Mouse (Mus musculus): ENCODE results near the gene Zfp13. TPM values are rescaled to one million over a fixed set of nuclear protein-coding genes. Genes with fewer than 3 reads are reported as not detected.

The Zfp13 gene
- total and polyA plus RNA-seq, 3 experiments, result 0.08 to 0.38 TPM; not detected in 1

DNA sequence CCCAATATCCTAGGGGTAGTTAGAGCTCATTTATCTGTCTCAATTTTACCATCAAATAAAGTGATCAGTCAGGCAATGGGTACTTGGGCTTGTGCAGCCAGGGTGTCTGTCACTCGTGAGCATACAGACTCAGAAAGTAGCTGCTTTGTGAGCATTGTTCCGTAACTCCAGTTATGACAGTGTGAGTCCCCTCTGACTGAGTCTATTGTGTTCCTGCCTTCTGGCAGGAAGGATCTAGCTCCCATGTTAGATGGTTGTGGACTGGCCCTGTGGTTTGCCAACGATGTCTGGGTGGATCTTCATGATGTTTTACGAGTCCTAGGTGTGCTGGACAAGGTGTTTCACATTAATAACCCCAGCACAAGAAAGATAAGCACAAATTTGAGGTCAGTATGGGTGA is 56.5 kb downstream of the Zfp13 start:
- DNase-seq (ENCODE audit: low read depth, low spot score), result no peak
- Histone ChIP-seq H3K36me3 (ENCODE audit: control insufficient read depth in 1 of 2, insufficient read depth in 2 of 2, low read length in 2 of 2) (peaks cover 0 to 22% of the 10 kb centered on the region in 2 experiments; a peak in 2 of 4 replicates), H3K9me3 (replicated peaks; ENCODE audit: insufficient read depth, low read length) (no peaks in the 10 kb centered on the region), H3K4me3 (ENCODE audit: control insufficient read depth in 1 of 2, insufficient read depth in 1 of 2, low read depth in 2 of 2, low read length in 2 of 2) (no peak overlapping the region), H3K4me1 (ENCODE audit: control insufficient read depth in 1 of 2, insufficient read depth in 2 of 2, low read length in 2 of 2) (peaks cover 0 to 29% of the 10 kb centered on the region in 2 experiments; a peak in 2 of 4 replicates), H3K27ac (ENCODE audit: control insufficient read depth, low read depth, low read length) (no peak overlapping the region), H3K79me2 (ENCODE audit: control insufficient read depth, insufficient read depth, low read length, poor library complexity) (peaks cover 3% of the 10 kb centered on the region; the same call in 1 of the 2 replicates), H3K9ac (ENCODE audit: control insufficient read depth, low read depth, low read length, poor library complexity, severe bottlenecking) (no peak overlapping the region), H3K27me3 (ENCODE audit: control insufficient read depth in 1 of 2, insufficient read depth in 2 of 2, low read length in 2 of 2) (no peaks in the 10 kb centered on the region)
- no peak for TF ChIP-seq MAZ (IDR thresholded peaks at IDR 0.05; ENCODE audit: low read depth, low read length)
- TF ChIP-seq CTCF (IDR thresholded peaks at IDR 0.05 in 2 of 3, conservative IDR thresholded peaks at IDR 0.05 in 1 of 3; ENCODE audit: control insufficient read depth in 1 of 3, insufficient read depth in 1 of 3, low read depth in 2 of 3, low read length in 3 of 3, poor library complexity in 1 of 3, severe bottlenecking in 1 of 3), result no peak
- TF ChIP-seq NELFE (IDR thresholded peaks at IDR 0.05; ENCODE audit: low read depth, low read length), result no peak
- TF ChIP-seq ZMIZ1 (IDR thresholded peaks at IDR 0.05; ENCODE audit: low read depth, low read length), result no peak
- TF ChIP-seq MXI1 (IDR thresholded peaks at IDR 0.05; ENCODE audit: low read depth, low read length), result no peak
- no peak for TF ChIP-seq TAL1 (IDR thresholded peaks at IDR 0.05; ENCODE audit: low read length)
- no peak for TF ChIP-seq TCF12 (IDR thresholded peaks at IDR 0.05; ENCODE audit: low read depth, low read length)
- no peak for TF ChIP-seq RAD21 (IDR thresholded peaks at IDR 0.05; ENCODE audit: low read depth, low read length)
- no peak for TF ChIP-seq NRF1 (IDR thresholded peaks at IDR 0.05; ENCODE audit: insufficient read depth, low read depth, low read length, poor library complexity, severe bottlenecking)
- TF ChIP-seq POLR2AphosphoS5 (IDR thresholded peaks at IDR 0.05; ENCODE audit: borderline replicate concordance, low read depth, low read length), result no peak

DNA sequence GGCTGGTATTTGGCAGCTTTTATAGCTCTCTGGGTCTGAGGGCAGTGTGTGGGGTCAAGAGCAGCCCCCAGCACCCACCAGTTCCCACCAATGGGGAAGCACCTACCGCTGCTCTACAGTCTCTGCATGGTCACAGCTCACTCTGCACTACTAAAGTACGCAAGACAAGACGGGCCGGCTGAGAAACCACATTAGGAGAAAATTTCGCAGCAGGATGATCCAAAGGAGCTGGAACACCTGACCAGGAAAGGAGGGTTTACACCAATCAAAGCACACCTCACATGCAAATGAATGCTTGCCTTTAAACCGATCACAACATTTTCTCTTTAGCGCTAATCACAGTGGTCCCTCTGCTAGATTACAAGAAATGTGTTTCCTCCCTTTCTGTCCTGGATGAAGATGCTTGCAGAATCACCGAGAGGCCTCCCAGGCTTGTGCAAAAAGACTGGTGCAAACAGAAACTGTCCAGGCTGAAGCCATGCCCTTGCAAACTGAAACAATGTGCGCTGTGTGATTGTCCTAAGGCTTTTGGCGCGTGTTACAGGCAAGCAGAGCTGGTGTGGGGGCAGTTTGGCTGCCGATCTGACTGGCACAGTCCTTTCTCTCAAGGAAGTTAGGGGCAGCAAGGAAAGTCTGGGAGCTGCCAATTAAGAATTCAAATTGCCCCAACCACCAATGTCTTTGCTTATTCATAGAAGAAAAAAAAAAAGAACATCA is 57.1 kb downstream of the Zfp13 start:
- Histone ChIP-seq H3K4me3 (ENCODE audit: control insufficient read depth in 1 of 2, insufficient read depth in 1 of 2, low read depth in 2 of 2, low read length in 2 of 2) (no peak overlapping the region), H3K27me3 (ENCODE audit: control insufficient read depth in 1 of 2, insufficient read depth in 2 of 2, low read length in 2 of 2) (no peaks in the 10 kb centered on the region), H3K79me2 (ENCODE audit: control insufficient read depth, insufficient read depth, low read length, poor library complexity) (peaks cover 3% of the 10 kb centered on the region; the same call in 1 of the 2 replicates), H3K27ac (ENCODE audit: control insufficient read depth, low read depth, low read length) (no peak overlapping the region), H3K9me3 (replicated peaks; ENCODE audit: insufficient read depth, low read length) (no peaks in the 10 kb centered on the region), H3K9ac (ENCODE audit: control insufficient read depth, low read depth, low read length, poor library complexity, severe bottlenecking) (no peak overlapping the region), H3K36me3 (ENCODE audit: control insufficient read depth in 1 of 2, insufficient read depth in 2 of 2, low read length in 2 of 2) (peaks cover 0 to 22% of the 10 kb centered on the region in 2 experiments; a peak in 2 of 4 replicates), H3K4me1 (ENCODE audit: control insufficient read depth in 1 of 2, insufficient read depth in 2 of 2, low read length in 2 of 2) (peaks cover 0 to 29% of the 10 kb centered on the region in 2 experiments; a peak in 2 of 4 replicates)
- no peak for DNase-seq (ENCODE audit: low read depth, low spot score)
- TF ChIP-seq BHLHE40 (IDR thresholded peaks at IDR 0.05; ENCODE audit: borderline replicate concordance, low read depth, low read length) (no peak), E2F4 (IDR thresholded peaks at IDR 0.05; ENCODE audit: borderline replicate concordance, low read depth, low read length) (no peak), MYB (IDR thresholded peaks at IDR 0.05; ENCODE audit: low read depth, low read length) (no peak)

Measured in MEL (cell line).